In the genomic region with DNA sequence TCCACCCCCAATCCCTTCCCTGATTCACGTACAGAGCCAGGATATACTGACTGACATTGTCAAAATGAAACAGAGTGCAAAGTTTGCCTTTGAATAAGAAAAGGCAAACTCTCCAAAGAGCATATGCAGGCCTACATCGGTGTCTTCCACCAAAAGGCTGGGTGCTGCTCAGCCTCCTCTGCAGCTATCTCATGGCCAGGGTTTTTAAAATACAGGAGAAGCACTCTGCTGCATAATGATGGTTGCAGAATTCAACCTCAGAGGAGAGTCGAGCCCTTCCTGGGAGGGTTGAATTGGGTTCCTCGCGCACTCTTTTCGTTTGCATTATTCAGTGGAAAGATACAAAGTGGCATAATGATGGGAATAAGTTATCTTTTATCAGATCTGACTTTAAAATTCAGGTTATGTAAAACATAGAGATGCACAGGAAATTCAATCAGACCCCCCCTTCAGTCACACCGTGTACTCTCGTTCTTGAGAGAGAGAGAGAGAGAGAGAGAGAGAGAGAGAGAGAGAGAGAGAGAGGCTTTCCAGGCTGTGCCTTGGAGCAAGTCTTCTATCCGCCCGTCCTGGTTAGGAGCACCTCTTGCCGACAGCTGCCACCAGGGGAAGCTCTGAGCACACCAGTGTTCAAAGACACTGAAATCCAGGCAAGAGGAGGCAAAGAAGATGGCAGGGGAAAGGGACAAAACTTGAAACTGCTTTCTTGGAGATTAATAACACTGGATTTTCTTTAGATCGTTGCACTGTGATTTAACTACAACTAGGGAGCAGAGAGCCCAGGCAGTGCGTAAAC, we compare ENCODE assay signal across 9 mouse cellular contexts.
DNase-seq lines count a peak whose midpoint lies in the region; ATAC-seq and TF ChIP-seq lines count a peak whose summit lies in the region.
"Had no signal": no experiment of that assay in that cellular context is flagged by ENCODE, and none has a peak within 500 bp of the region (broad histone marks: within the 10 kb centered on the region; RNA-seq: fewer than 3 reads in every experiment).

No protein-coding gene starts in this region.

- no peaks in the 10 kb centered on the region for H3K27me3 ChIP-seq in cerebellum, adult 2 months (ENCODE audit: control insufficient read depth, insufficient read depth, low read length)
- H3K27me3 ChIP-seq in forebrain, embryonic 15.5 days: no peaks in the 10 kb centered on the region
- H3K27me3 ChIP-seq in midbrain, embryonic 12.5 days: no peaks in the 10 kb centered on the region

- no peaks in the 10 kb centered on the region for H3K9me3 ChIP-seq in forebrain, embryonic 15.5 days
- no peaks in the 10 kb centered on the region for H3K9me3 ChIP-seq in midbrain, embryonic 12.5 days

- no peaks in the 10 kb centered on the region for H3K4me1 ChIP-seq in cerebellum, adult 2 months (ENCODE audit: control insufficient read depth, insufficient read depth, low read length)
- H3K4me1 ChIP-seq in forebrain, embryonic 15.5 days: peaks cover 20% of the 10 kb centered on the region
- no peaks in the 10 kb centered on the region; the same call in 1 of the 2 replicates for H3K4me1 ChIP-seq in midbrain, embryonic 12.5 days

- peak; percentile 29; the same call in 1 of the 2 replicates for TF ChIP-seq CTCF in cerebellum, adult 2 months (IDR thresholded peaks at IDR 0.05; ENCODE audit: borderline replicate concordance, insufficient read depth, low read depth, low read length)

- no peak overlapping the region for H3K4me2 ChIP-seq in forebrain, embryonic 15.5 days (replicated peaks)
- H3K4me2 ChIP-seq in midbrain, embryonic 12.5 days (replicated peaks): no peak overlapping the region

- H3K4me3 ChIP-seq in cerebellum, adult 2 months (replicated peaks; ENCODE audit: insufficient read depth, low read depth, low read length): no peak overlapping the region
- H3K4me3 ChIP-seq in forebrain, embryonic 15.5 days: no peak overlapping the region
- H3K4me3 ChIP-seq in midbrain, embryonic 12.5 days: no peak overlapping the region
- H3K4me3 ChIP-seq: erythroblast, embryonic 14.5 days had no signal

- no peak for DNase-seq in cerebellum, adult 2 months
- DNase-seq in cerebellum, adult 11 months: no peak
- peak; percentile 9 for DNase-seq in Muller cell, postnatal 12 days (ENCODE audit: inconsistent ontology term)
- DNase-seq in layer of hippocampus, adult 18-20 months (ENCODE audit: low spot score in 2 of 2): peak; percentile 16 to 72
- DNase-seq in spleen, adult 12 weeks (ENCODE audit: low spot score): no peak
- DNase-seq in adrenal gland, postnatal 14 days: no peak

- ATAC-seq in forebrain, embryonic 15.5 days (replicated peaks): peak; percentile 86
- ATAC-seq in midbrain, embryonic 12.5 days (ENCODE audit: low FRiP score, low read depth): peak; percentile 71

- 52% methylated on average over 13 of the region's 13 CpGs for WGBS in cerebellum, adult 2 months
- WGBS in forebrain, embryonic 15.5 days: 37% methylated on average over 13 of the region's 13 CpGs
- 48% methylated on average over 13 of the region's 13 CpGs for WGBS in midbrain, embryonic 12.5 days

- H3K36me3 ChIP-seq in forebrain, embryonic 15.5 days: no peaks in the 10 kb centered on the region
- H3K36me3 ChIP-seq in midbrain, embryonic 12.5 days: no peaks in the 10 kb centered on the region

- H3K27ac ChIP-seq in cerebellum, adult 2 months (ENCODE audit: insufficient read depth, low read length): no peak overlapping the region
- H3K27ac ChIP-seq in forebrain, embryonic 15.5 days (replicated peaks): peak overlapping the region; percentile 48
- H3K27ac ChIP-seq in midbrain, embryonic 12.5 days (replicated peaks): no peak overlapping the region

- no peak overlapping the region for H3K9ac ChIP-seq in forebrain, embryonic 15.5 days (replicated peaks)
- no peak overlapping the region for H3K9ac ChIP-seq in midbrain, embryonic 12.5 days (replicated peaks)

- no peak for TF ChIP-seq POLR2A in cerebellum, adult 2 months (IDR thresholded peaks at IDR 0.05; ENCODE audit: borderline replicate concordance, insufficient read depth, low read length)

Comparison
In these comparisons a context has a peak if more than half of its experiments do, and no peak if none do; other contexts are left out.
1. DNase-seq: peak in Muller cell, postnatal 12 days (single experiment) and layer of hippocampus, adult 18-20 months (2 of 2); none in cerebellum, adult 2 months (0 of 2), cerebellum, adult 11 months (single experiment), spleen, adult 12 weeks (single experiment) and adrenal gland, postnatal 14 days (single experiment).